Mouse (Mus musculus): ENCODE data around the gene Abcc5.

- TF ChIP-seq CTCF (IDR thresholded peaks at IDR 0.05; ENCODE audit: borderline replicate concordance, insufficient read depth, low read length), result no peak
- TF ChIP-seq POLR2A (IDR thresholded peaks at IDR 0.05; ENCODE audit: low read depth, low read length), result no peak
These were observed 19.7 kb upstream of the Abcc5 start for GRCm38 (mm10) chr16:20445871-20446270.
